Mouse (Mus musculus) liver, embryonic 13.5 days (tissue): ENCODE results near the gene Gm11236. TPM values are rescaled to one million over a fixed set of nuclear protein-coding genes. Genes with fewer than 3 reads are reported as not detected.
"Not testable (repeated sequence)": the region's sequence is repeated elsewhere in the genome, so short reads cannot be mapped to it uniquely, and the experiment has no call there.

ENCODE experiments used
- ATAC-seq: fragments of 200-750 bp; cut with Nextera tagmentation; 2 replicates; pipeline ENCODE4 v1.8.0; 2017; ENCODE audit warnings: low read depth, mild to moderate bottlenecking, moderate number of reproducible peaks, moderate library complexity
- DNase-seq: peaks from one replicate; pipeline ENCODE4 v3.0.0; 2022
- H3K27ac ChIP-seq: fragments of 300-500 bp; sonication (generic); 2 replicates; pipeline ENCODE4 v1.5.1; 2015; ENCODE audit warnings: moderate library complexity, mild to moderate bottlenecking, inconsistent platforms
- H3K27me3 ChIP-seq: fragments of 300-500 bp; sonication (generic); 2 replicates; pipeline ENCODE4 v1.6.1; 2015; ENCODE audit warnings: mild to moderate bottlenecking, inconsistent platforms
- H3K36me3 ChIP-seq: fragments of 300-500 bp; sonication (generic); 2 replicates; pipeline ENCODE4 v1.6.1; 2015; ENCODE audit warnings: mild to moderate bottlenecking, inconsistent platforms
- H3K4me1 ChIP-seq: fragments of 300-500 bp; sonication (generic); replicated peaks from 2 replicates; pipeline ENCODE4 v1.6.1; 2015; ENCODE audit warnings: inconsistent platforms
- H3K4me2 ChIP-seq: fragments of 300-500 bp; sonication (generic); 2 replicates; pipeline ENCODE4 v1.6.1; 2015; ENCODE audit warnings: inconsistent platforms, mild to moderate bottlenecking, moderate library complexity
- H3K4me3 ChIP-seq: fragments of 300-500 bp; sonication (generic); replicated peaks from 2 replicates; pipeline ENCODE4 v1.5.1; 2015; ENCODE audit warnings: mild to moderate bottlenecking, inconsistent platforms
- H3K9ac ChIP-seq: fragments of 300-500 bp; sonication (generic); 2 replicates; pipeline ENCODE4 v1.6.1; 2015; ENCODE audit warnings: mild to moderate bottlenecking, inconsistent platforms
- H3K9me3 ChIP-seq: fragments of 300-500 bp; sonication (generic); replicated peaks from 2 replicates; pipeline ENCODE4 v1.6.1; 2016; ENCODE audit warnings: inconsistent platforms
- WGBS: fragments of 180-500 bp; shearing (Covaris S2); methylation state at CpG from one replicate; pipeline ENCODE4 v1.1.7; 2015; ENCODE audit not compliant: insufficient replicate concordance; 5-methylcytosine and 5-hydroxymethylcytosine counted together
- polyA plus RNA-seq: library from polyadenylated mRNA; unstranded; fragments of >200 nt; fragmentation: Nextera tagmentation; extraction: Ambion mirVana; gene quantifications from 2 replicates; pipeline ENCODE4 v1.2.1, GENCODE M21; 2015

The Gm11236 gene
- not detected in 2 replicates for polyA plus RNA-seq

DNA sequence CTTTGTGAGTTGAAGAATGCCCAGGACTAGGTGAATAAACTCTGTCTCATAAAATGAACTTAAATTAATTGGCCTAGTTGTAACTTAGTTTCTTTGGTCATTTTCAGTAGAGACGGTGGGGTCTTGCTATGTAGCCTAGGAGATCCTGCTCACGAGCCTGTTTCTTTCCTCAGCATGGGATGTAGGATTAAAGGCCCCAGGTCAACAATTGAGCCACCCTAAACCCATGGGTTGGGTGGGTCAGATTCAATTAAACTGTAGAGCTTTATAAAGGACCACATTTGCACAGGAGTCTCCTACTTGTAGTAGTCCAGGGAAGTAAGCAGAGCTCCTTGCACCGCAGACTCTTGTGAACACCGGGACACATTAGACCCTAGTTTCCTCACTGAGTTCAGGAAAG lies at the start of gene Gm11236:
TSS of gene Gm11236 (plus strand) at position 301 of the 400 bp plus-strand sequence.
- H3K27me3 ChIP-seq, DNase-seq, H3K9ac ChIP-seq, H3K36me3 ChIP-seq, H3K4me1 ChIP-seq, H3K4me2 ChIP-seq, H3K9me3 ChIP-seq, H3K27ac ChIP-seq, H3K4me3 ChIP-seq, ATAC-seq: not testable (repeated sequence)
- no CpG with 5 or more reads among the region's 4 CpGs for WGBS

DNA sequence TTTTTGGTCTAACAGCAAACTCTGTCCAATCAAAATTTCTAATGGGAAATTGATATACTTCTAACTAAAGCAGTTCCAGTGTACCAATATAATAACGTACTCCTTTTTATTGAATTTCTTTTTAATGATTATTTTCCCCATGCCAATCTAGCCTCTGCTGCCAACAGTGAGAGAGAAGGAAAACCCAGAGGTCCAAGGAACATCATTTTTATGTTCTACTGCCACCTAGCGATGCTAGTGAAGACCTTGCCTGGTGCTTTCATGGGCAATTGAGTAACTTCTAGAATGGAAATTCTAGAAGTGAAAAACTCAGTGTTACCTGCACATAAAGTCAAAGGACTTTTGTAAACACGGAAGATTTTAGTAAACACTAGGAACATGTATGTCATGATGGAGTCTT lies 38.7 kb upstream of the Gm11236 start:
- Histone ChIP-seq H3K4me1 (no peaks in the 10 kb centered on the region), H3K9me3 (no peaks in the 10 kb centered on the region), H3K4me3 (no peak overlapping the region), H3K4me2 (no peak overlapping the region), H3K36me3 (no peaks in the 10 kb centered on the region), H3K27ac (no peak overlapping the region), H3K9ac (no peak overlapping the region), H3K27me3 (no peaks in the 10 kb centered on the region)
- DNase-seq (no peak), ATAC-seq (no peak)
- 8% methylated on average over 3 of the region's 3 CpGs for WGBS

DNA sequence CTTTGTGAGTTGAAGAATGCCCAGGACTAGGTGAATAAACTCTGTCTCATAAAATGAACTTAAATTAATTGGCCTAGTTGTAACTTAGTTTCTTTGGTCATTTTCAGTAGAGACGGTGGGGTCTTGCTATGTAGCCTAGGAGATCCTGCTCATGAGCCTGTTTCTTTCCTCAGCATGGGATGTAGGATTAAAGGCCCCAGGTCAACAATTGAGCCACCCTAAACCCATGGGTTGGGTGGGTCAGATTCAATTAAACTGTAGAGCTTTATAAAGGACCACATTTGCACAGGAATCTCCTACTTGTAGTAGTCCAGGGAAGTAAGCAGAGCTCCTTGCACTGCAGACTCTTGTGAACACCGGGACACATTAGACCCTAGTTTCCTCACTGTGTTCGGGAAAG lies 30.3 kb upstream of the Gm11236 start, which contains the start of gene Gm11238:
TSS of gene Gm11238 (plus strand) at position 301 of the 400 bp plus-strand sequence.
- not testable (repeated sequence) for DNase-seq, H3K27me3 ChIP-seq, ATAC-seq, H3K27ac ChIP-seq, H3K36me3 ChIP-seq, H3K9me3 ChIP-seq, H3K4me1 ChIP-seq, H3K4me3 ChIP-seq, H3K9ac ChIP-seq, H3K4me2 ChIP-seq
- no CpG with 5 or more reads among the region's 3 CpGs for WGBS

- not testable (repeated sequence) for H3K9me3 ChIP-seq, H3K9ac ChIP-seq, ATAC-seq, H3K4me3 ChIP-seq, H3K27me3 ChIP-seq, H3K36me3 ChIP-seq, H3K4me1 ChIP-seq, H3K27ac ChIP-seq, DNase-seq, H3K4me2 ChIP-seq
- WGBS: no CpG with 5 or more reads among the region's 3 CpGs
These were observed 15.2 kb upstream of the Gm11236 start, which contains the start of gene Gm11237 for GRCm38 (mm10) chr4:73622684-73623083. Gm11237 (plus strand) TSS chr4:73622984.

- not testable (repeated sequence) for ATAC-seq, H3K9ac ChIP-seq, H3K4me2 ChIP-seq, H3K36me3 ChIP-seq, H3K4me3 ChIP-seq, DNase-seq, H3K4me1 ChIP-seq, H3K27me3 ChIP-seq, H3K27ac ChIP-seq, H3K9me3 ChIP-seq
- WGBS: 66% methylated on average over 4 of the region's 4 CpGs
These were observed 23.9 kb downstream of the Gm11236 start for GRCm38 (mm10) chr4:73661864-73662263.

GRCm38 (mm10) chr4:73668054-73668453 lies 30.1 kb downstream of the Gm11236 start, which contains the start of gene Gm11239:
Gm11239 (plus strand) TSS chr4:73668354.
- H3K27me3 ChIP-seq, H3K27ac ChIP-seq, DNase-seq, ATAC-seq, H3K36me3 ChIP-seq, H3K9me3 ChIP-seq, H3K9ac ChIP-seq, H3K4me2 ChIP-seq, H3K4me3 ChIP-seq, H3K4me1 ChIP-seq: not testable (repeated sequence)
- no CpG with 5 or more reads among the region's 4 CpGs for WGBS

DNA sequence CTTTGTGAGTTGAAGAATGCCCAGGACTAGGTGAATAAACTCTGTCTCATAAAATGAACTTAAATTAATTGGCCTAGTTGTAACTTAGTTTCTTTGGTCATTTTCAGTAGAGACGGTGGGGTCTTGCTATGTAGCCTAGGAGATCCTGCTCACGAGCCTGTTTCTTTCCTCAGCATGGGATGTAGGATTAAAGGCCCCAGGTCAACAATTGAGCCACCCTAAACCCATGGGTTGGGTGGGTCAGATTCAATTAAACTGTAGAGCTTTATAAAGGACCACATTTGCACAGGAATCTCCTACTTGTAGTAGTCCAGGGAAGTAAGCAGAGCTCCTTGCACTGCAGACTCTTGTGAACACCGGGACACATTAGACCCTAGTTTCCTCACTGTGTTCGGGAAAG lies 45.3 kb downstream of the Gm11236 start, which contains the start of gene Gm428:
TSS of gene Gm428 (plus strand) at position 301 of the 400 bp plus-strand sequence.
- ATAC-seq, H3K27me3 ChIP-seq, DNase-seq, H3K9ac ChIP-seq, H3K9me3 ChIP-seq, H3K4me3 ChIP-seq, H3K27ac ChIP-seq, H3K36me3 ChIP-seq, H3K4me1 ChIP-seq, H3K4me2 ChIP-seq: not testable (repeated sequence)
- 50% methylated on average over 1 of the region's 4 CpGs for WGBS

Other genes starting within 250 kb of the Gm11236 start
- not detected in 2 replicates for gene Gm11487, start 233.0 kb upstream of the Gm11236 start, polyA plus RNA-seq
- gene Gm11238, start 30.2 kb upstream of the Gm11236 start, polyA plus RNA-seq: not detected in 2 replicates
- not detected in 2 replicates for gene Gm11237, start 15.1 kb upstream of the Gm11236 start, polyA plus RNA-seq
- gene Gm11239, start 30.2 kb downstream of the Gm11236 start, polyA plus RNA-seq: not detected in 2 replicates
- gene Gm428, start 45.4 kb downstream of the Gm11236 start, polyA plus RNA-seq: not detected in 2 replicates
- gene Rasef, start 152.9 kb downstream of the Gm11236 start, polyA plus RNA-seq: not detected in 2 replicates
- gene Gm11758, start 238.1 kb downstream of the Gm11236 start, polyA plus RNA-seq: not detected in 2 replicates